Mouse (Mus musculus) intestine, postnatal 0 days (tissue): ENCODE measurements at regions not wholly inside any gene's neighbourhood (a gene's known extent, or its start where the extent isn't known, plus 50 kb on each side); places are given as distances from the start of the nearest gene placed in this dataset.

Experiments used
- ATAC-seq: fragments of 200-750 bp; cut with Nextera tagmentation; 2 replicates; pipeline ENCODE4 v1.8.0; 2017; ENCODE audit warnings: mild to moderate bottlenecking, moderate TSS enrichment, moderate library complexity
- H3K27ac ChIP-seq: fragments of 300-500 bp; sonication (generic); 2 replicates; pipeline ENCODE4 v1.5.1; 2014; ENCODE audit warnings: mild to moderate bottlenecking, low read depth, low read length, moderate library complexity
- H3K27me3 ChIP-seq: fragments of 300-500 bp; sonication (generic); replicated peaks from 2 replicates; pipeline ENCODE4 v1.6.1; 2014; ENCODE audit warnings: low read length, mixed read lengths; ENCODE audit not compliant: control insufficient read depth, insufficient read depth
- H3K36me3 ChIP-seq: fragments of 300-500 bp; sonication (generic); 2 replicates; pipeline ENCODE4 v1.6.1; 2014; ENCODE audit warnings: mild to moderate bottlenecking, moderate library complexity; ENCODE audit not compliant: control insufficient read depth, insufficient read depth
- H3K4me1 ChIP-seq: fragments of 300-500 bp; sonication (generic); replicated peaks from 2 replicates; pipeline ENCODE4 v1.6.1; 2014; ENCODE audit warnings: antibody characterized with exemption, low read length, mixed read lengths; ENCODE audit not compliant: control insufficient read depth, insufficient read depth
- H3K4me2 ChIP-seq: fragments of 300-500 bp; sonication (generic); replicated peaks from 2 replicates; pipeline ENCODE4 v1.6.1; 2014; ENCODE audit warnings: low read depth, mild to moderate bottlenecking, moderate library complexity
- H3K4me3 ChIP-seq: fragments of 300-500 bp; sonication (generic); 2 replicates; pipeline ENCODE4 v1.5.1; 2014; ENCODE audit warnings: low read depth, low read length
- H3K9ac ChIP-seq: fragments of 300-500 bp; sonication (generic); 2 replicates; pipeline ENCODE4 v1.6.1; 2014; ENCODE audit warnings: mild to moderate bottlenecking, low read depth, low read length
- H3K9me3 ChIP-seq: fragments of 300-500 bp; sonication (generic); 2 replicates; pipeline ENCODE4 v1.6.1; 2016; ENCODE audit warnings: mixed run types; ENCODE audit not compliant: control insufficient read depth
- CTCF ChIP-seq: sonication (generic); IDR thresholded peaks from 2 replicates; pipeline ENCODE4 v1.5.1; 2016; ENCODE audit warnings: low read depth, mild to moderate bottlenecking, control low read depth, antibody characterized with exemption, moderate library complexity
- WGBS: fragments of 180-500 bp; shearing (Covaris S2); extraction: QIAGEN DNeasy Blood & Tissue Kit; methylation state at CpG from one replicate; pipeline ENCODE4 v1.1.7; 2014; 5-methylcytosine and 5-hydroxymethylcytosine counted together

GRCm38 (mm10) chr2:137437741-137438140 is 321.3 kb upstream of the Jag1 start:
- Histone ChIP-seq H3K36me3 (no peaks in the 10 kb centered on the region), H3K9ac (no peak overlapping the region), H3K4me2 (no peak overlapping the region), H3K4me1 (no peaks in the 10 kb centered on the region), H3K27me3 (no peaks in the 10 kb centered on the region), H3K27ac (no peak overlapping the region), H3K9me3 (no peaks in the 10 kb centered on the region), H3K4me3 (no peak overlapping the region)
- ATAC-seq, result no peak
- TF ChIP-seq CTCF, result no peak
- WGBS, result 59% methylated on average over 5 of the region's 5 CpGs

GRCm38 (mm10) chr2:137436161-137436560 is 319.7 kb upstream of the Jag1 start:
- H3K4me3 ChIP-seq, result no peak overlapping the region
- H3K27me3 ChIP-seq, result no peaks in the 10 kb centered on the region
- no peak for ATAC-seq
- no peaks in the 10 kb centered on the region for H3K36me3 ChIP-seq
- H3K27ac ChIP-seq, result no peak overlapping the region
- no peak overlapping the region for H3K4me2 ChIP-seq
- WGBS, result 55% methylated on average over 4 of the region's 4 CpGs
- no peaks in the 10 kb centered on the region for H3K4me1 ChIP-seq
- no peak overlapping the region for H3K9ac ChIP-seq
- H3K9me3 ChIP-seq, result no peaks in the 10 kb centered on the region
- TF ChIP-seq CTCF, result no peak

GRCm38 (mm10) chr2:137422656-137423055 is 306.2 kb upstream of the Jag1 start:
- no peak overlapping the region for H3K4me2 ChIP-seq
- WGBS, result 71% methylated on average over 3 of the region's 3 CpGs
- H3K27ac ChIP-seq, result no peak overlapping the region
- ATAC-seq, result no peak
- H3K9me3 ChIP-seq, result no peaks in the 10 kb centered on the region
- no peaks in the 10 kb centered on the region for H3K27me3 ChIP-seq
- no peaks in the 10 kb centered on the region for H3K36me3 ChIP-seq
- no peak overlapping the region for H3K4me3 ChIP-seq
- no peak for TF ChIP-seq CTCF
- no peak overlapping the region for H3K9ac ChIP-seq
- no peaks in the 10 kb centered on the region for H3K4me1 ChIP-seq

GRCm38 (mm10) chr2:137419678-137420077 is 303.2 kb upstream of the Jag1 start:
- Histone ChIP-seq H3K4me2 (no peak overlapping the region), H3K4me3 (no peak overlapping the region), H3K27me3 (no peaks in the 10 kb centered on the region), H3K4me1 (no peaks in the 10 kb centered on the region), H3K27ac (no peak overlapping the region), H3K9me3 (no peaks in the 10 kb centered on the region), H3K9ac (no peak overlapping the region), H3K36me3 (no peaks in the 10 kb centered on the region)
- 25% methylated on average over 4 of the region's 4 CpGs for WGBS
- ATAC-seq, result no peak
- TF ChIP-seq CTCF, result no peak

- H3K4me3 ChIP-seq, result no peak overlapping the region
- H3K4me2 ChIP-seq, result no peak overlapping the region
- no peak for ATAC-seq
- H3K9me3 ChIP-seq, result no peaks in the 10 kb centered on the region
- no peaks in the 10 kb centered on the region for H3K27me3 ChIP-seq
- H3K4me1 ChIP-seq, result no peaks in the 10 kb centered on the region
- 90% methylated on average over 6 of the region's 6 CpGs for WGBS
- TF ChIP-seq CTCF, result no peak
- H3K36me3 ChIP-seq, result no peaks in the 10 kb centered on the region
- no peak overlapping the region for H3K9ac ChIP-seq
- H3K27ac ChIP-seq, result no peak overlapping the region
These were observed 301.2 kb upstream of the Jag1 start for GRCm38 (mm10) chr2:137417691-137418090.

- peak; percentile 54; the same call in 1 of the 2 replicates for ATAC-seq
- Histone ChIP-seq H3K27me3 (no peaks in the 10 kb centered on the region), H3K4me1 (no peaks in the 10 kb centered on the region), H3K36me3 (no peaks in the 10 kb centered on the region), H3K4me3 (no peak overlapping the region), H3K9ac (no peak overlapping the region), H3K27ac (no peak overlapping the region), H3K4me2 (no peak overlapping the region), H3K9me3 (no peaks in the 10 kb centered on the region)
- WGBS, result 48% methylated on average over 3 of the region's 3 CpGs
- no peak for TF ChIP-seq CTCF
These were observed 297.0 kb upstream of the Jag1 start for GRCm38 (mm10) chr2:137413432-137413831.

GRCm38 (mm10) chr2:137409611-137410010 is 293.2 kb upstream of the Jag1 start:
- Histone ChIP-seq H3K36me3 (no peaks in the 10 kb centered on the region), H3K4me2 (no peak overlapping the region), H3K4me3 (no peak overlapping the region), H3K9ac (no peak overlapping the region), H3K9me3 (no peaks in the 10 kb centered on the region), H3K27me3 (no peaks in the 10 kb centered on the region), H3K4me1 (no peaks in the 10 kb centered on the region), H3K27ac (no peak overlapping the region)
- no peak for ATAC-seq
- TF ChIP-seq CTCF, result no peak
- WGBS, result 79% methylated on average over 2 of the region's 2 CpGs
